Mouse (Mus musculus): ENCODE measurements around the gene Epor.
A peak's percentile ranks its signal among the peaks of the same experiment; 100 is the strongest.

The Epor gene

DNA sequence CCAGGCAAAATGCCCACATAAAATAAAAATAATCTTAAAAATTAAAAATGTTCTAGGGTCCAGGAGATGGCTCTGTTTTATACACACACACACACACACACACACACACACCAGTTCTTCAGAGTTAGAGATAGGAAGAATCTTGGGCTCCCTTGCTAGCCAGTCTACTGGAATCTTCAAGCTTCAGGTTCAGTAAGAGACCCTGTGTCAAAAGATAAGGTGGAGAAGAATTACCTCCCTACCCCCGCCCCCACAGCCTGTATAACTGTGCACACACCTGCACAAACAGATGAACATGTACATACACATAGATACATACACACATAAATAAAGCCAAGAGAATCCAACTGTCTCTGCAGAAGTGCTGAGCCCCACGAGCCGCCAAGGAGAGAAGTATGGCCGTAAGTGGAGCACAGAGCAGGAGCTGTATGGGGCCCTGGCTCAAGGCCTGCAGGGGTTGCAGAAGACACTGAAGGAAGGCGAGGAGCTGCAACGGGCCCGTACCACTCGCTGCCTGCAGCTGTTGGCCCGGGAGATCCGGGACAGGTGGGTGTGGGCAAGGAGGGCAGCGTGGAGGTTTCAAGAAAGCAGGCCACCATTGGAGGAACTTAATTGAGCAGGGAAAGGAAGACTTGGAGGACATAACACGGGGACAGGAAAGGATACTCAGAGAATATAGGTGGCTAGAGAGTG, 30.7 kb downstream of the Epor start:
- no peak for TF ChIP-seq GATA4 (IDR thresholded peaks at IDR 0.05; ENCODE audit: insufficient replicate concordance, low read length)

DNA sequence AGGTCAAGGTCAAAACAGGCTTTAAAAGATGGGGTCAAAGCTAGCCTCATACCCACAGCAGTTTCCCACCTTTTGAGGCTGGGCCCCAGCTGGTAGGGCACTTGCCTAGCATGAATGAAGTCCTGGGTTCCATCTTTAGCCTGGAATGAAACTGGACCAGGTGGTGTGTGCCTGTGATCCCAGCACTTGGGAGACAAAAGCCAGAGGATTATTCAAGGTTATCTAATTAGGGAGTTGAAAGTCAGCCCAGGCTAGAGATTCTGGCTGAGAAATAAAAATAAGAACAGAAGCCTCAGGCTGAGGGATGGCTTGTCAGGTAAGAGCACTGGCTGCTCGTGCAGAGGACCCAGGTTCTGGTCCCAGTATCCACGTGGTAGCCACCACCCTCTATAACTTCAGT, 31.3 kb downstream of the Epor start:
- no peak for TF ChIP-seq GATA4 (IDR thresholded peaks at IDR 0.05; ENCODE audit: insufficient replicate concordance, low read length)

DNA sequence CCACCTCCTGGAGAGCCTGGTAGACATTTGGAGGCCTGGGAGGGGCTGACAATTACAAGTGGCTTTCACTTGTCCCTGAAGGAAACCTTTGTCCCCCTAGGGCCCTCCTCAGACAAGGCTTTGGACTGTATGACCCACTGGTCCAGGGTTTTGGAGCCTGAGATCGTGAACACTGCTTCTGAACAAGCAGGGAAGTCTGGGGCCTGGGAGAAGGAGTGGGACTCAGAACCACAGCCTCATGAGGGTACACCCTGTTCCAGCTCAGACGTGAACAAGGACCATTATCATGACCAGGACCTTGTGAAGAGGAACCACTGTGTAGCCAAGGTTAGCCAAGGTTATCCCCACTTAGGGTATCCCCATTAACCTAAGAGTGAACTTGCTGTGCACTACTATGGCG, 34.1 kb downstream of the Epor start:
- no peak for TF ChIP-seq GATA4 (IDR thresholded peaks at IDR 0.05; ENCODE audit: insufficient replicate concordance, low read length)

DNA sequence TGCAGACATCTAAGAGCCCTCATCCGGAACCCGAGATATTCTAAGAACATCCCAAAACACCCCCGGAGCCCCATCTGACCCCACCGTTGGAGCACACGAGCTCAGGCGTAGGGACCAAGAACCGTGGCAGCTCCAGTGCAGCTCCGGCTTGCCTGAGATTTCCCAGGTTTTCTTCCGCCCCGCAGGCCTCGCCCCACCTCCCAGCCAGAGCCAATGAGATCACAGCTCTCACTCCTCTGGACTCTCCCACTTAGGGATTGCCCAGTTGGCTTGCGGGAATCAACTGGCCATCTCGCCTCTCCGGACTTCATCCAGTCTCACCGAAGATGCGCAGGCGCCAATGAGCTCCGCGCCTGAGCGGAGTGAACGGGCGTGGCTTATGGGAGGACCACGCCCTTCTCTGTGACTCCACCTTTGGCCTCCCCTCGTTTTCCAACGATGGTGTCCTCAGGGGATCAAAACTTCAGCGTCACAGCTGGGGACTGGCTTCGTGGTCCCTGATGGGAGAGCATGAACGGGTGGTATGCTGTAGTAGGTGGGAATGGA, 36.0 kb downstream of the Epor start, which contains the start of the genes Ccdc159 and Tmem205:
TSS of gene Ccdc159 (plus strand) at position 264 of the 546 bp plus-strand sequence.
TSS of gene Tmem205 (minus strand) at position 349 of the 546 bp plus-strand sequence.
- TF ChIP-seq GATA4 (IDR thresholded peaks at IDR 0.05; ENCODE audit: insufficient replicate concordance, low read length): peak; percentile 68; the same call in 1 of the 2 replicates

DNA sequence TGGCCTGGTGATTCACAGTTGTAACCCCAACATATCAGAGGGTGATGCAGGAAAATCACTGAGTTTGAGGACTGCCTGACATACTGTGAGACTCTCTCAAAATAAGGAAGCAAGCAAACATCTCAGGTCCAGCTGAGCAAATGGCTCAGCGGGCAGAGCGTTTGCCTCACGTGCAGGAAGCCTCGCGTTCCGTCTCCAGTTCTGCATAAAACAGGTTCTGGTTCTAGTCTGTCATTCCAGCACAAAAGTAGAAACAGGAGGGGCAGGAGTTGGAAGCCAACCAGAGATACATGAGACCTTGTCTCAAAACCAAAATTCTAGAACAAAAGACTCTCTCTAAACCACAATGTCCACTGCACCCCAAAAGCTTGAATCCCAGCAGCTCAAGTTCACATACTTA, 36.5 kb downstream of the Epor start:
- TF ChIP-seq GATA4 (IDR thresholded peaks at IDR 0.05; ENCODE audit: insufficient replicate concordance, low read length): no peak

DNA sequence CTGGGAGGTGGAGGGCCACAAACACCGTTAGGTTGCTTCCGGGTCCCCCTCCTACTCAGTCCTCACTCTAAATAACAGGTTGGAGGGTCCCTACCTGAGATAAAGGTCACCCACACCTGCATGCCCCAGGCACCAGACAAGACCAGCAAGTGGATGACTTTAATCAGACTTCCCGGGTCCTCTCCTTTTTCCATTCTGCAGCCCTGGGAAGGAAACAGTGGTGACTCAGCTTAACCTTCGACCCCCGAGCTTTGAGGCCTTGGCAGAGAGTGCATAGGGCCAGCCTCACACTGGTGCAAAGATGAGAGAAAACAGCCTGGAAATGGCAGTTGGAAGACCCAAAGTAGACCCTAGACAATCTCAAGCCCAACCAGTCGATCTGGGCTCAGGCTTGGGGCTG, 37.2 kb downstream of the Epor start:
- no peak for TF ChIP-seq GATA4 (IDR thresholded peaks at IDR 0.05; ENCODE audit: insufficient replicate concordance, low read length)

DNA sequence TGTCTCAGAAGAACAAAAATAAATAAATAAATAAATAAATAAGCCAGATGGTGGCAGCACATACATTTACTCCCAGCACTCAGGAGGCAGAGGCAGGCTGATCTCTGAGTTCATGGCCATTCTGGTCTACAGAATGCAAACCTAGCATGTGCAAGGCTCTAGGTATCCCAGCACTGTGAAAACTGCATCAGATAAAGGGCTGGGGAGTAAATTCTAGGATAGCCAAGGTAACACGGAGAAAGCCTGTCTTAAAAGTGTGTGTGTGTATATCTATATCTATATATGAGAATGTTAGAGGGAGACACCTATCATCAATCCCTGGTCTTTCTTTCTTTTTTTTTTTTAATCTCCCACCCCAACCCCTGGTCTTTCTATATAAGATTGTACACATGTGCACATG, 37.8 kb downstream of the Epor start:
- no peak for TF ChIP-seq GATA4 (IDR thresholded peaks at IDR 0.05; ENCODE audit: insufficient replicate concordance, low read length)

DNA sequence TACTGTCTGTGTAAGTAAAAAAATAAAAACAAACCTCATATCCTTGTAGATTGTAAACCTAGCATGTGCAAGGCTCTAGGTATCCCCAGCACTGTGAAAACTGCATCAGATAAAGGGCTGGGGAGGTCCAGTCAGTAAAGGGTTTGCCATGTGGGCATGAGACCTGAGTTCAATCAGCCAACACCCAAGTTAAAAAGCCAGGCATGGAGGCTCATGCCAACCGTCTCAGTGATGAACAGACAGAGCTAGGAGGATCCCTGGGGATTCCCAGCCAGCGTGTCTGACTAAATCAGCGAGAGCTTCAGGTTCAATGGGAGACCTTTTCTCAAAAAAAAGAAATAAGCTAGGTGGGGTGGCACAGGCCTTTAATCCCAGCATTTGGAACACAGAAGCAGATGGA, 38.3 kb downstream of the Epor start:
- TF ChIP-seq GATA4 (IDR thresholded peaks at IDR 0.05; ENCODE audit: insufficient replicate concordance, low read length): no peak

DNA sequence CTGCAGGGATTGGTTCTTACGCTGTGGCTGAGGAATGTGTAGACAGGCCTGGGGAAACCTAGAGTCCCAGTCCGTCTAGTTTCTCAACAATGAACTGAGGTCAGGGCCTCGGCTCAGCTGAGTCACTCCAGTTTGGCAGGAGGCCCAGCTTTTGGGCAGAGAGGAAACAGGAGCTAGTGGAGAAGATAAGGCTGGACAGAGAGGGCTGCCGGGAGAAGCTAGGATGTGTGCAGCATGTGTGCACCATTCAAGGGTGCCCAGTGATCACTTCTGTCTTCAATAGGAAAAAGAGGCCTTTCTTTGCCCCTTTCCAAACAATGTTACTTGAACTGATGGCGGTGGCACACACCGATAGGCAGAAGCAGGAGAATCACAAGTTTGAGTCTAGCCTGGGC, 39.2 kb downstream of the Epor start:
- peak; percentile 94; the same call in 1 of the 2 replicates for TF ChIP-seq GATA4 (IDR thresholded peaks at IDR 0.05; ENCODE audit: insufficient replicate concordance, low read length)

DNA sequence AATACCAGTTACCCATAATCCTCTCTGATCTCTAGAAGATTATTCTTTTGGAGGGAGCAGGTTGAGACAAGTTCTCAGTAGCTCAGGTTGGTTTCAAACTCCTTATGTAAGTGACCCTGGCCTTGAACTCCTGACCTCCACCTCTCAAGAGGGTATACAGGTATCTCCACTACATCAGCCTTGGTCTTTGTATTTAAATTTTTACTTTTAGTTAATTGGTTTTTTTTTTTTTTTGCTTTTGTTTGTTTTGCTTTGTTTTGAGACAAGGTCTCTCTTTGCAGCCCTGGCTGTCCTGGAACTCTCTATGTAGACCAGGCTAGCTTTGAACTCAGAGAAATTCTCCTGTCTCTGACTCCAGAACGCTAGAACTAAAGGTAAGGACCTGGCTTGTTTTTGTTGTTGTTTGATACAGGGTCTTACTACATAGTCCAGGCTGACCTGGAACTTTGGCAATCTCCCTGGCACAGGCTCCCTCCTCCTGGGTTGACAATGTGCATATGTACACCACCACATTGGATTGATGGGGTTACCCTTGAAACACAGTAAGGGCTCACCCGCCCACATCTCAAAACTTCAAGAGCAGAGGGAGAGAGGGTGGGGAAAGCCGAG, 39.7 kb downstream of the Epor start:
- no peak for TF ChIP-seq GATA4 (IDR thresholded peaks at IDR 0.05; ENCODE audit: insufficient replicate concordance, low read length)

DNA sequence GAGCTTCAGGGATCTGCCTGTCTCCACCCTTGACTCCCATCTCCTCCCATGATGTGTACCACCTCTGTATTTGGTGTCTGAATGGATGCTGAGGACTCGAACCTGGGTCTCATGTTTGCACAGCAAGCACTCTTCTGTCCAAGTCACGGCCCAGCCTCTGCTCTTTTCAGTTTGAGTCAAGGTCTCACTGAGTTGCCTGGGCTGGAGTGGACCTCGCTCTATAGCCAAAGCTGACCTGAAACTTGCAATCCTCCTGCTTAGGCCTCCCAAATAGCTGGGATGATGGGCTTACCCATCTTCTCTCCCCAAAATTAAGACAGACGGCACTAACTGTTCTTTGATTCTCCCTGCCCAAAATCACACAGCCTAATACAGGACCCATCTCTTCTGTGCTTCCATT, 40.3 kb downstream of the Epor start:
- no peak for TF ChIP-seq GATA4 (IDR thresholded peaks at IDR 0.05; ENCODE audit: insufficient replicate concordance, low read length)

DNA sequence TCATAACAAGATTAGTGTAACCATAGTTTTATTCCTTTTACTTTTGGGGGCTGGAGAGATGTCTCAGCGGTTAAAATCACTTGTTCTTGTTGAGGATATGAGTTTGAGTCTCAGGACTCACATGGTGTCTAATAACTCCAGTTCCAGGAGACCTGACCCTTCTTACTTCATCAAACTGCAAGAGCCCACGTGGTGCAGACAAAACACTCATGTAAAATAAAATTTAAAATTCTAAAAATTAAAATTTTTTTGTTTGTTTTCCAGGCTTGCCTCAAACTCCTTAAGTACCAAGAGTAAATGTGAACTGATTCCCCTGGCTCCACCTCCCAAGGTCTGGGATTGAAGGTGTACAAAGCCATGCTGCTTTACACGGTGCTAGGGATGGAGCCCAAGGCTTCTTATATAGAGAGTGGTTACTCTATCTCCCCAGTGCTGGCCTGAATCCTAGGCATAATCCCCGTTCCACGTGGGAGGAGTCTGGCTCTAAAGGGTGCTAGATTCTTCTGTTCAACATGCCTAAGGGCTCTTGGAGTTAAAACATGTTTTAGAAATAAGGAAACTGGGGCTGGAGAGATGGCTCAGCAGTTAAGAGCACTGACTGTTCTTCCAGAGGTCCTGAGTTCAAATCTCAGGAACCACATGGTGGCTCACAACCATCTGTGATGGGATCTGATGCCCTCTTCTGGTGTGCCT, 44.5 kb downstream of the Epor start:
- TF ChIP-seq GATA4 (IDR thresholded peaks at IDR 0.05; ENCODE audit: insufficient replicate concordance, low read length): no peak

DNA sequence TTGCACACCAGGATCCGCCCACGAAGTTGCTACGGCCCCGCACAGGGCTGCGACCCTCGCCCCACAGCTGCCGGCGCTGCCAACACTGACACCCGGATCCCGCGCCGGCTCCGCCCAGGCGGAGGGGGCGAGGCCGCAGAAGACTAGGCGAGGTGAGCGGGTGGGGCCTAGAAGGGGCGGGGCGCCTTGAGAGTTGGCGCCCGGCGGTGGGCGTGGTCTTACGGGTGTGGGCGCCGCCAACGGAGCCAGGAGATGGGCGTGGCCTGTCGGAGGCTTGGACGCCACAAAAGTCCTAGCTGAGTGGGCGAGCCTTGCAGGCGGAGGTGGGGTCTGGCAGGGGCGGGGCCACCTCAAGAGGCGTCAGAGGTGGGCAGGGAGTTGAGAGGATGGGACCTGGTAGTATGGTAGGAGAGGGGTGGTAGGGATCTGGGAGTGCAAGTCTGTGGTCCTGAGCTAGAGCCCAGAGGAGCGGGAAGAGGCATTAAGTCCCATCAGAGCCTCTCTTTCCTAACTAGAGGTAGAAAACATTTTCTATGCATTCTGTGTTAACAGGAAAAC, 45.2 kb downstream of the Epor start, which contains the start of gene Rab3d:
TSS of gene Rab3d (minus strand) at position 158 of the 558 bp plus-strand sequence.
- TF ChIP-seq GATA4 (IDR thresholded peaks at IDR 0.05; ENCODE audit: insufficient replicate concordance, low read length): no peak

DNA sequence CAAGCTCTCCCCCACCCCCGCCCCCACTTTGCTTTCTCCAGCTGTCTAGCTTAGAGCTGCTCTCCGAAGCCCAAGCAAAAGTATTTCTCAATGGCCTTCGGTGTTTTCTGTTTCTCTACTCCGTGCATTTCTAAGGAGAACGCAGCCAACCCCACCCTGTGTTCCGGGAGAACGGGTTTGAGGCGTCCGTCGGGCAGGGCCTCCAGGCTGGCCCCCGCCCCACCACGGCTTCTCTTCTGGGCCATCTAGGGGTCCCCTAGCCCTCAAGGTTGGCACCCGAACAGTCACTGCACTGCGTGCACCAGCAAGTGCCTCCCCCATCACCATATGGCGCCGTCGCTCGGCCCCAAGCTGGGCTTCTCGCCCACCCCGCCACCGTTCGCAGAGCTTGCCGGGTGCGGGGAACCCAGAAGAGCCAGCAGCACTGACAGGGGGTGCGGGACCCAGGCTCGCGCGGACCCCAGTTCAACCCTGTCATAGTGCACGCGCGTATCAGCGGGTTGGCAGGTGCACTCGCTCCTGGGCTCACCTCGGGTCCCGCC, 45.7 kb downstream of the Epor start:
- no peak for TF ChIP-seq GATA4 (IDR thresholded peaks at IDR 0.05; ENCODE audit: insufficient replicate concordance, low read length)

DNA sequence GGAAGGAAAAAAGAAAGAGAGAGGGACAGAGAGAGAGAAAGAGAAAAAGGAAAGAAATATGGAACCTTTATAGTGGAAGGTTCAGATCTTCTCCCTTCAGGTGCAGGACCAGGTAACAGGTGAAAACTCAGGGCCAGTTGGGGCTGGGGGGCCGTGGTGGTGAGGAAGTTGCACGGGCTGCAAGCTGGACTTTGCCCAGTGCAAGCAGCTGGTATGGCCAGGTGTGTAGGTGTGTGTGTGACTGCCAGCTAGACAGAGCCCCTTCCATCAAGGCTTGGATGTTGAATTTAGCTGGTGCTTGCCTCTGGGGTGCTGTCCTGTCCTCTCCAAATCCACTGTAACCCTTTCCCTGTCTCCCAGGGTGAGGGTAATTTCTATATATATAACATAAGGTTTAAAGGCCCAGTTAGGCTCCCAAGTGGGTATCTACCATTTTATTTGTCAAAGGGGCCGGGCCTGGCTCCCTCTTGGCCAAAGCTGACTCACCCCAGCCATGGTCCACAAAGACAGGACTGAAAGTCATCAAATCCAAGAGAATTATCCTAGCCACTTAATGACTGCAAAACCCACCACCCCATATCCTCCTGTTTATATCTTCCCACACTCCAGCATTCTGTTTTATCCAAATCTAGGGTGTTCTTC, 46.3 kb downstream of the Epor start:
- TF ChIP-seq GATA4 (IDR thresholded peaks at IDR 0.05; ENCODE audit: insufficient replicate concordance, low read length): no peak
